Mouse (Mus musculus): ENCODE measurements around the gene BB287469.
"Not testable (repeated sequence)": the region's sequence is repeated elsewhere in the genome, so short reads cannot be mapped to it uniquely, and the experiment has no call there.

GRCm38 (mm10) chr12:87795212-87795611 is 21.2 kb upstream of the BB287469 start, which contains the start of gene Gm21936:
- not testable (repeated sequence) for TF ChIP-seq EP300, CTCF (IDR thresholded peaks at IDR 0.05; ENCODE audit: low read depth)

Measured in heart, postnatal 0 days (tissue).